Mouse (Mus musculus): Measurements from ENCODE around the gene Magix.

Magix gene

DNA sequence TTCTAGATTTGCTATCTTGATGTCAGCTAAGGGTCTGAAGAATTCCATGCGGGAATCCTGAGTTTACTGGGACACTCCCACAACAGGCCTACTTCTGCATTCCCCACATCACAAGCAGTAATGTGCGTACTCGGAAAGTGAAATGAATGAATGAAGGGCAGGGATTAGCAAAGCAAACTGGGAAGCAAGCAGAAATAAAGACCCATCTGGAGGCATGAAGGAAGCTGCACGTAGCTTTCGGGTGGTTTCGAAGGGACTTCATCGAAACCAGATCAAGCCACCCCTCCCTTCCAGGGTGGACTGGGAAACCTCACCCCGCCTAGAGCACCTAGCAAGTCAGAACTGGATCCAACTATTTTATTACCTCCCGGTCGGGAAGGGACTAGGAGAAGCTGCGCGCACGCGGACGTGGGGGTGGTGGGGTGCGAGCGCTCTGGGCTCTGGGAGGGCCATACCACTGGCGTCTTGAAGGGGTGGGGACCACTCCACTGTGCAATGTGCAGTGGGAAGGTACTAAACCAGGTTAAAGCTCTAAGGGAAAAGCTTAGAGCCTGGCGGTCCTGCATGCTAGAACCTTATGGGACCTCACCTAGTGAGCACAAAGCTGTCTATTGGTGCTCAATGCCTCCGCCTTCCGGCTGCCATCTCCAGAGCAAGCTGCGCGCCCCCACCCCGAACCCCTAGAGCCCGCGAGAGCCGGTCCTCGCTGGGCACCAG lies 6.6 kb downstream of the Magix start:
- peak; percentile 34 for DNase-seq (ENCODE audit: low spot score)

DNA sequence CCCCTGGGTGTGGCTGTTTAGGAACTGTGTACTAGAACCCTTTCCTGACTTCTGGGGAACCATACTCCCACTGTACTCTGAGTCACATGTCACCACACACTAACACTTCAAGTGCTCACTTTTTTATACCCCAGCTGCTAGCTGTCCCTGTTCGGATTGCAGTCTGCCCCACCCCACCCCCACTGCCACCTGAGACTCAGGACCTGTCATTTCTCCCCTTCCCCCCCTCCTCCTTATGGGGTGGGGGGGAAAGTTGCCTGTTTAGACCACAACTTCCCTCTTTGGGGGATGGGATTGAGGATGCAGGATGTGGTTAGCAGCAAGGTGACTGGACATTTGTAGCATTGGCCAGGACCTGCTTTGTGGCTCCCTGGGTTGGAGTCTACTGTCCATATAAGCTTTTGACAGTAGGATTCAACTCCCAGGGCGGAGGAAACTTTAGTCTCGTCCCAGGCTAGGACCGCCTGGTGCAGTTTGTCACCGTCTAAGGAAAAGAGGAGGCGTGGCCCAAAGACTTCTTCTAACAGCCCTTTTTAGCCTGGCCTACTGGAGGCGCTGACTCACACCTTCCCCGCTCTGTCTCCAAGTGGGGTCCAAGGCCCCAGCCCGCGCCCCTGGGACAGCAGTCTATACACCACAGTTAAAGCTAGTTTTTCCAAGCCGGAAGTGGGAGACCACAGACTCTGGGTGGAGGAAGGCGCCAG lies 7.3 kb downstream of the Magix start:
- DNase-seq (ENCODE audit: low spot score) = peak; percentile 43

DNA sequence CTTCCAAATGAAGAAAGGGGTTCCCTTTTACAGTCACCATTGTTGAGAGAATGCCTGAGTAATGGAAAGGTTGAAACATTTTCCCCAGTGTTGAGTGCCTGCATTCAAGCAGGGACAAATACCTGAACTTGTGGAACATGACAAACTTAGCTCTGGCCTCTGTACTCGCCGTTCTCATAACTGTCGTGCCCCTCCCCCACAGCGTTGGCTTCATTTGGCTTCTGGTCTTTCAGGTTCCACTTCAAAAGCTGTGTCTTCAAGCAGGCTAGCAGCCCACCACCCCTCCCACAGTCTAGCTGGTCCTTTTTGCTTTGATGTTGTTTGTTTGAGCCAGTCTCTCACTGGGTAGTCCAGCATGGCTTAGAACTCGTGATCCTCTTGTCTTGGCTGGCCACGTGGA lies 8.3 kb downstream of the Magix start:
- peak; percentile 32 for DNase-seq (ENCODE audit: low spot score)

DNA sequence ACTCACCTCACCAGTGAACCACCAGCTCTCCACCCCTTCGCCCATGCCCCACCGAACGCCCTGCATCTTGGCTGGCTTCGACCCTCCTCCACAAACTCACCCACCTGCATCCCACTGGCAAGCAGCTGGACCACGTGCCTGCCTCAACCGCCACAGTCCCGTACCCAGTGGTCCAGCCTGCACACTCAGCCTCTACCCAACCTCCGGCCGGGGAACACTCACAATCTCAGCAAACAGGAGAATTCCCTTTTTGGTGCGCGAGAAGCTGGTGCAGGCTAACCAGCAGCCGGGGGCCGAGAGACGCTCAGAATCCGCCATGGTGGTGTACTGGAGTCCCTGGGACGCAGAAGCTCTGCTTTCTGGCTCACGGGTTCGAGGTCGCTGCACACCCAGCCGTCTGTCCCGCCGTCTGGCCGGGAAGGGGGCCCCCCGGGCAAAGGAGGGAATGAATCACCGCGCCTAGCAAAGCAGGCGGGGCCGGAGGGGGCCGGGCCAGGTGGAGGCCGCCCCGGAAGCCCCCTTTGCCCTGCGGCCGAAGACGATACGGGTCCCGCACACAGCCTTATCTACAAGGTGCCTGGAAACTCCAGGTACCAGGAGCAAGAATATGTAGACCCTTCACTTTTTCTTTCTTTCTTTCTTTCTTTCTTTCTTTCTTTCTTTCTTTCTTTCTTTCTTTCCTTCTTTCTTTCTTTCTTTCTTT lies 10.0 kb downstream of the Magix start, which contains the start of gene Plp2:
Gene Plp2, minus strand, starts transcription at position 470 of the 703 bp plus-strand sequence.
- peak; percentile 63 for DNase-seq (ENCODE audit: low spot score)

DNA sequence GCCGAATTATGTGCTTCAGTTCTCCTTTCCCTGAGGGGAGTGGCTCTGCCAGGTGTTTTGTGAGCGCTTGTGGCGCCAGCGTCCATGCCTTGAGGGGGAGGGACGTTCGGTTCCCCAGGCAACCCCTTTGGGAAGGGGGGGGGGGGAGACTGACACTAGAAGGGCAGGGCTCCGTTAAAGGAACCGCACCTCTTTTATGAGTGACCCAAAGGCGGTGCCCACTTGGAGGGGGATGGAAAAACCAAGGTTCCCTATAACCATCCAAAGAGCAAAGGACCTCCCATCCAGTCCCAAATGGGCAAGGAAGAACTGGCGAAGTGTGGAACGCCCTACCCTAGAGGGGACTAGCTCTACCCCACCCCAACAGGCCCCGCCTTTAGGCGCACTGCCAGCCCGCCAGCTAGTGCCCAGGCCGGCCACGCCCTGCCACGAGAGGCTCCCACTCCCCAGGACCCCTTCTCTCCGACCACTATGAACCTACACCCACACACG lies 10.6 kb downstream of the Magix start:
- DNase-seq (ENCODE audit: low spot score) = peak; percentile 80

DNA sequence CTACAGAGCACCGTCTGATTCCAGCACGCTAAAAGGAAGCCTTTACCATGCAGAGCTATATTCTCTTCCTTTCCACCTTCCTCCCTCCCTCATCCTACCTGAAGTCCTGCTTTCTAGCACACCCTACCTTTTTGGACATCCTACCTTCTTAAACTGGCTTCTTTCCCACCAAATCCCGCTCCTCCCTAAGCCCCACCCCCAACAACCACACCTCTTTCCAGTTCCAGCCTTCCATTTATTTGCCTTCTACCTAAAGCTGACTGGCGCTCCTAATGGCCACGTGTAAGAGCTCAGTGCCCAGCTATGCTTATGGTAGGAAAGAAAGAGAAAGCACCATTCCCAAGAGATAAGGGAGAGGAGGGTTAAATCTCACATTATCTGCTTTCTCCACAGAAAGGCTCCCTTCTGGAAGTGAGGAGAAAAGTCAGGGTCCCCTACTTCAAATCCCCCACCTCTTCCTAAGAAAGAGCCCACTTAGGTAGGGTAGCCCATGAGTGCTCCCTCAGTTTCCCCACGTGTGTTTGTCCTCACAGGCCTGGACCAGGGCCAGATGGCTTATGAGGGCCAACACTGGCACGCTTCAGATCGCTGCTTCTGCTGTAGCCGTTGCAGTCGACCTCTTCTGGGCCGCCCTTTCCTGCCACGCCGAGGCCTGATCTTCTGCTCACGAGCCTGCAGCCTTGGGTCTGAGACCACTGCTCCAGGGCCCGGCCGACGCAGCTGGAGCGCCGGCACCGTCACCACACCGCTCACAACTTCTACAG lies 15.1 kb downstream of the Magix start:
- DNase-seq (ENCODE audit: low spot score) = no peak

DNA sequence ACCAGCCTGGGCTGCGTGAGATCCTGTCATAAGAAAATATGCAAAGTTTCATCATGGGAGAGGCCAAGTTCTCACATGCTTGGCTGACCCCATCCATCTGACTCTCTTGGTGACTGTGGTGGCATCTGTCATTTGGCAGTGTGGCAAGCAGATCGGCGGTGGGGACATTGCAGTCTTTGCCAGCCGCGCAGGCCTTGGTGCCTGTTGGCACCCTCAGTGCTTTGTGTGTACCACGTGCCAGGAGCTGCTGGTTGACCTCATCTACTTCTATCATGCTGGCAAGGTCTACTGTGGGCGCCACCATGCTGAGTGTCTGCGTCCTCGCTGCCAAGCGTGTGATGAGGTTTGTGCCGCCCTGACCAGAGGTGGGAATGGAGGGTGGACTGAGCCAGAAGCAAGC lies 16.3 kb downstream of the Magix start:
- no peak for DNase-seq (ENCODE audit: low spot score)

DNA sequence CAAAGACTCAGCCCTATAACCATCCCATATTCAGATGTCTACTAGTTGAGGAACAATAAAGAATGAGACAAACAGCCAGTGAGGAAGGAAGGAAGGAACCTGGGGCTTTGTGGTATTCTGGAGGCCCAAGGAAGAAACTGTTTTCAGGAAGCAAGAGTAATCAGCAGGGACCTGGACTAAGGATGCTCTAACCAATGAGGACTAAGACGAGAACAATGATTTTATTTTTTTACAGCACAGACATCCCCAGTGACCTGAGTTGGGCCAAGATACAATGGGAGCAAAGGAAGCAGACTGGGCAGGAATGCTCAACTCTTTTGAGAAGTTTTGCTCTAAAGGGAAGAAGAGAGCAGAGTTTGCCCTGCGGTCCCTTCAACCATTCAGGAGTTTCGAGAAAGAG lies 18.1 kb downstream of the Magix start:
- no peak for DNase-seq (ENCODE audit: low spot score)

DNA sequence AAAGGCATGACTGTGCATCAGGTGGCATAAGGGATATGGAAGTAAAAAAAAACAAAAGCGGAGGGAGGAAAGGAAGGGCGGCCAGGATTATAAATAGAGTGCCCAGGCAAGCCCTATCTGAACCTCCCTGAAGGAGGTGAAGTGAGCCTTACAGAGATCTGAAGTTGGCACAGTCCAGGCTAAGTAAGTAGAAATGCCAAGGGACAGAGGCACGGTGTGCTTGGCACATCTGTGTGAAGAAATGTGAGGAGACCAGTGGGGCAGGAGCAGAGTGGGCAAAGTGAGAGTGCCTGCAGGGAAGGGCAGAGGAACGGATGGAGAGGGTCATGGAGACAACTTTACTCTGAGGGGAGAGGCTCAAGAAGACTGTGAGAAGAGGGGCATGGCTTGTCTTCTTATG lies 20.0 kb downstream of the Magix start:
- no peak for DNase-seq (ENCODE audit: low spot score)

DNA sequence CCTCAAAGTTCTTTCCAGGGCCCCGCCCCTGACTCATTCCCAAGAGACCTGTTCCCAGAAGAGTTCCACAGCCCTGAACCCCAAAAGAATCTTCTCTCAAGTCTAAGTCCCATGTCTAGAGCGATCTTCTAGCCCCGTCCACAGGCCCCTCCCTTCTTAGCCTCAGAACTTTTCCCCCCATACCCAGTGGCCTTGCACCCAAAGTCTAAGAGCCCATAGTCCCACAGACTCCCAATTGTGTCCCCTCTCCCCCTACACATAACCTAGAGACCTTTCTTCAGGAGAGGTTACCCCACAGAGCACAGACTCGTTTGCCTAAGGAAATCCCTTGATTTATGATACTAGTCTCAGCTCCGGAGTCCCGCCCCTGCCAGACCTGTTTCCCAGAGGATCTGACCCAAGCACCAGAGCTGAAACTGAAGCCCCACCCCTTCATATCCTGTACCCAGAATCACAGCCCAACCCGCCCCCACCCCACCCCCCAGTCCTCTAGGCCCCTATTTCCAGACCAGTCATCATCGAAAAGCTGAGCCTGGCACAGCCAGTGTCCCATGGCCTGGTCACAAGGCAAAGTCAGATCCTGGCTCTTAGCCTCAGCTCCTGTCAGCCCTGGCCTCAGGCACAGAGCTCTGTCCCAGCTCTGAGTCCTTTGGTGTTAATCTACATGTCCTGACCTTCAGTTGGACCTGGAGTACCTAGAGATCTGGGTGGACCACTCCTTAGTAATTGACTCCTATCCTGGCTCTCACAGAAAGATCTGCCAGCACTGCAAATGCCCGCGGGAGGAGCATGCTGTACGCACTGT lies 22.1 kb downstream of the Magix start:
- DNase-seq (ENCODE audit: low spot score) = peak; percentile 47

DNA sequence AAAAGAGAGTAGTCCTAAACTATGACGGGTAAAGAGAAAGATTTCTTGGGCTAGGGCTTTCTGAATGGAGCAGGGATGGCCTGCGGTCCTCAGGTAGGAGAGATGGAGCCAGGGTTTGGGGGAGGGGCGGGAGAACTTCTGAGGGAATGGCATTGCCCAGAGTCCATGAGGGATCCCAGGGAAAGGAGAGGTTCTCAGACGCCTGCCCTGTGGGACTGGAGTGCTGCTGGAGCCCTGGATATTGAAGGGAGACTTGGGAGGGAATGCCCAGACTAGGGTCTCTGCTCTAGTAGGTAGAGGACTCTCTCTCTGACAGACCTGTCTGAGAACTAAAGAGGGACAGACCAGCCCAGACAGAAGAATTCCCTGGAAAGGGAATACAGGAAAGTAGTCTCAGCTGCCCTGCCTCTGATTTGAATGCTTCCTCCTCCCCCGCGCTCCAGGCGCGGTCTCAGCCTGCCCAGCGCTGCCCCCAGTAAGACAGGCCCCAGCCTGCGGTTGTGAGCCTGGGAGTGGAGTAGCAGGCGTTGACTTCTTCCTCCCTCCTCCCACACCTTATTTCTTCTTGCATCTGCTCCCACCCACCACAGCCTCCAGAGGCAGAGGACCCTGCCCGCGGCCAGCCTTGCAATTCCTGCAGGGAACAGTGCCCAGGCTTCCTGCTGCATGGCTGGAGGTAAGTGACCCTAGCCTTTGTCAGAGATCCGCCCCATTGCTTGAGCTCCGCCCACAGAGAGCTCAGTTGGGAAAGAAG lies 22.8 kb downstream of the Magix start:
- peak; percentile 56 for DNase-seq (ENCODE audit: low spot score)

DNA sequence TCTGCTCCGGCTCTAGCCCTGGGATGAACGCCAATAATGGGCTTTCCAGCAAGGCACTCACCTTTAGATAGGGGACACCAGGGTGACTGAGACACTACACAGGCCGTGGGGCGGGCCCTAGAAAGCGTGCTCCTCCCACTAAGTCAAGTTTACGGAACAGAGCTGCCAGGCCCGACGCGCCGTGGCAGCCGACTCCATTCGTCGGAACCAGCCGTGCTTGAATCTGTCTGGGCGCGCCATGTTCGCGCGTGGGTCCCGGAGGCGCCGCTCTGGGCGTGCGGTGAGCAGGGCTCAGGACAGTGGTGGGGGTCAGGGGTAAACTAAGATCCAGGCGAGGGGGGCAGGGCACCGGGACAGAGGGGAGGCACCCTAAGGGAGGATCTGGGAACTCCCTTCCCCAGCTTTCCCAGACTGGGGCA lies 23.8 kb downstream of the Magix start, which contains the start of gene Prickle3:
Gene Prickle3, plus strand, starts transcription at position 40 of the 419 bp plus-strand sequence.
- peak; percentile 64 for DNase-seq (ENCODE audit: low spot score)

DNA sequence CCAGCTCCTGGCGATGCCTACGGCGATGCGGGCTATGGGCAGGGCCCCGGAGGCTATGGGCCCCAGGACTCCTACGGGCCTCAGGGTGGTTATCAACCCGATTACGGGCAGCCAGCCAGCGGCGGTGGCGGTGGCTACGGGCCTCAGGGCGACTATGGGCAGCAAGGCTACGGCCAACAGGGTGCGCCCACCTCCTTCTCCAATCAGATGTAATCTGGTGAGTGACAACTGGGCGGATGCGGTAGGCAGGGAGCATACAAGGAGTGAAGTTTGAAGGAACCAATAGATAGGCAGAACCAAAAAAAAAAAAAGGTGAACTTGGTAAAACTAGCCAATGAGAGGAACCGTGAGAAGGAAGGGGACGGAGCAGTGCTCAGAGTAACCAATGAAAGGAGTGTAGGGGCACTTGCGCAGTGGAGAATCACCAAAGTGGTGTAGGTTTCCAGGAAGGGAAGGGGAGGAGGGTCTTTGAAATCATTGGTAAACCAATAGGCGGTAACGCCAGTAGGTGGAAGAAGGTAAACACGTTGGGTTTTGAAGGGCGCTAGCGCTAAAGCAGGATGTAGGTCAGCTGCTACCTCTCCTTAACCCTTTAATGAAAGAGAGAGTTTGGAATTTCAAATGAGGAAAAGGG lies 32.3 kb downstream of the Magix start:
- peak; percentile 82 for DNase-seq (ENCODE audit: low spot score)

DNA sequence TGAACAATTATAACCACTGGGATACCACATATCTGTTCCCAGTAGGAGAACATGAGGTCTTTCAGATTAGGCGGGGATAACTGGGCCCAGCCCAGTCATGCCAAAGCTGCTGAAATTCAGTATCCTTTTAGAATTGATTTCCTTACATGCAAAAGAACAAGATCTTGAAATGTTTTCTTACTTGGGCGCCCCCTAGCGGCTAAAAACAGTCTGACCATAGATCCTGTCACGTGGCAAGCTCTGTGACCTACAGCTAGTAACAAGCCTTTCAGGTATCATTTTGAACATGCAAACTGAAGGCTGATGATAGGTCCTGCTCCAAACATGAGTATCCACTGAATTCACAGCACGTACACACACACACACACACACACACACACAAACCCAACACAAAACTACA lies 35.7 kb downstream of the Magix start:
- peak; percentile 78 for DNase-seq (ENCODE audit: low spot score)

DNA sequence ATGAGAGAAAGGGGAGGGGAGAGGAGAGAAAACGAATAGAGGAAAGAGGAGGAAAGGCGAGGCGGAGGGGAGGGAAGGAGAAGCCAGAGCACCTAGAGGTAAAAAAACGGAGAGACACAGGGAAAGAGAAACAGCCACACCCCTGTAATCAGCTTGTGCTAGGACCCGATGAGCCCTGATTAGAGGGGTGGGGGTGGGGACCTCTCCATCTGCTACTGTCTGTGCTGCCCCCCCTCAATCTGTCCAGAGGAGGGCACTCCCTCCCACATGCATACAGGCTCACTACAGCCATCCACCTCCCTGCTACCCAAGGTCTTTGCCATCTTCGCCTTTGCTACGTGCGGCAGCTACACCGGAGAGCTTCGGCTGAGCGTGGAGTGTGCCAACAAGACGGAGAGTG lies 40.3 kb downstream of the Magix start:
- no peak for DNase-seq (ENCODE audit: low spot score)

DNA sequence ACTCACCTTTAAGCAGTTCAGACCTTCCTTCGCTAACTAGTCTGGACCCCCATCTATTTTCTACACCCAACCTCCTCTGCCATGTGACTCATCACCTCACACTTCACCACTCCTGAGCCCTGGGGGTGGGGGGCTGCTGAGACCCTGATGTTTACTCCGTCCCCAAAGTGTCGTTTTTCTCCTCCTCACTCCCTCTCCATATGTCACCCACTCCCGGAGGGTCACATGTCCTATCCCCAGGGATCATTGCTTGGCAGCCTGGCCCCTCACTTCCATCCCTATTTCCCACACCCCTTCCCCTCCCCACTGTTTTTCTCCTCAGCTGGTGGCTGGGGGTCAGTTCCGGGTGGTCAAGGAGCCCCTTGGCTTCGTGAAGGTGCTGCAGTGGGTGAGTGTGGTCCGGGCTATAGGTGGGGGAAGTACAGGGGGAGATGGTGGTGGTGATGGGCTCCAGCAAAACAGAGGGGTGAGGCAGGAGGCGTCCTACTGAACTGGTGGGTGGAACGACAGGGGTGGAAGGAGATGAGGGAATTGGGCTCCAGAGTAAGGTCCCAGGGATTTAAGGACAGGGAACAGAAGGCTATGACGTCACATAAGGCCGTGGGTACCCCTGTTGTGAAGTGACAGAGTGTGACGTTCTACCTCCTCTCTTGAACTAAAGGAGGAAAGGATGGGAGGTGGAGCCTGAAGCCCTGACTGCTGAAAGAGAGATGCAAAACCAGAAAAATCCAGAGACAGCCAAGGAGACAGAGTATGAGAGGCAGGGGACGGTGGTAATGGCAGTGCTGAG lies 41.3 kb downstream of the Magix start:
- no peak for DNase-seq (ENCODE audit: low spot score)

DNA sequence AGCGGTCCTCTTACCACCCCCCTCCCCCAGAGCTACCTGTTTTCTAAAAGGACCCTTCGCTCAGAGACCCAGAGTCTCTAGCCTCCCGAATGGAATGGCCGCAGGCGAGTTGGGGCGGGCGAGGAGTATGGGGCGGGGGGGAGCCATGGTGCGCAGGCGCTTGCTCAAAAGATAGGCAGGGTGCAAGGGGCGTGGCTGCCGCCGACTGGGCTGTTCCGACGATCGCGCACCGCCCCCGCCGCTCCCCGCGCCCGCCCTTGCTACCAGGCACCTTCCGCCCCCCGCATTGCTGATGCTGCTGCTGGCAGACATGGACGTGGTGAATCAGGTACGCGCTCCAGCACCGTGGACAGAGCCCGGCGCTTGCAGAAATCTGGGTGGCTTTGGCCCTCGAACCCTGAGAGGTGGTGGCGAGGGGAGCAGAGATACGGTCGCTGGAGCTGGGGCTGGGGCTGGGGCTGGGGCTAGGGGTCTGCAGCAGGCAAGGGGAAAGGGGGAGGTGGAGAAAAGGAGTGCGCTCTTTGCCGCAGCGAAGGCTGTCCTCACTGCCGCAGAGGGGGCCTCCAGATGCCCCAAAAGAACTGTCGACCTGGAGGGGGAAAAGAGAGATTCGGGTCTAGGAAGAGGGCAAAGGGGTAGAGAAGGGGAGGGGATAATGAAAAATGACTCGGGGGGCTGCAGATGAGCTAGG lies 42.5 kb downstream of the Magix start, which contains the start of gene Syp:
Gene Syp, plus strand, starts transcription at position 71 of the 691 bp plus-strand sequence.
- peak; percentile 70 for DNase-seq (ENCODE audit: low spot score)

DNA sequence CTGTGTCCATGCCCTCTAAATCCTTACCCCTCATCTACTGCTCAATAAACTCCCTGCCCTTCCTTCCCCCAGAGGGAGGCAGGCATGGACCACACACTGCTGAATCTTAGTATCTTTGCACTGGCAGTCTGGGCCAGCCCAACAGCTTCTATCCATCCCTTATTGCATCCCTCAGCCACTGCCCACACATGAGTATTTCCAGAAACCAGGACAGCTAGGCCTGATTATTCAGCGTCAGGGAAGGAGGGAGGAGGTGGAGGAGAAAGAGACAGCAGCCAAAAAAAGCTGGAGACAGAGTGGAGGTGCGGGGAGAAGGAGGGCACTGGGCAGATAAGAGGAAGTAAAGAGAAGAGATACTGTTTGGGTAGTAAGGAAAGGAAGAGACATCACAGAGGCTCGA lies 46.0 kb downstream of the Magix start:
- DNase-seq (ENCODE audit: low spot score) = no peak
